Mouse (Mus musculus): ENCODE results near the gene Spi1. TPM values are rescaled to one million over a fixed set of nuclear protein-coding genes. Genes with fewer than 3 reads are reported as not detected.

Gene Spi1
- total RNA-seq, 1 experiment from 2014 or later: 2.9 TPM

Other genes with a start within 250 kb of the Spi1 start
- gene Mtch2, start 235.2 kb upstream of the Spi1 start, total RNA-seq (2021): 416 and 423 TPM in 2 replicates
- 2.3 and 2.8 TPM in 2 replicates for gene C1qtnf4, start 196.5 kb upstream of the Spi1 start, total RNA-seq (2021)
- gene Kbtbd4, start 177.7 kb upstream of the Spi1 start, total RNA-seq (2021): 26.5 and 29.4 TPM in 2 replicates
- gene Ndufs3, start 177.6 kb upstream of the Spi1 start, total RNA-seq (2021): 551 and 591 TPM in 2 replicates
- gene Celf1, start 142.0 kb upstream of the Spi1 start, total RNA-seq (2021): 89.9 and 97.9 TPM in 2 replicates
- gene Rapsn, start 46.8 kb upstream of the Spi1 start, total RNA-seq (2021): 1.4 and 2.4 TPM in 2 replicates
- gene Psmc3, start 28.4 kb upstream of the Spi1 start, total RNA-seq (2021): 179 and 190 TPM in 2 replicates
- 24.1 and 27.3 TPM in 2 replicates for gene Slc39a13, start 12.0 kb upstream of the Spi1 start, total RNA-seq (2021)
- 0.15 TPM in 1 of 2 replicates, not detected in the other for gene Mybpc3, start 35.8 kb downstream of the Spi1 start, total RNA-seq (2021)
- 18.8 and 26.1 TPM in 2 replicates for gene Madd, start 101.4 kb downstream of the Spi1 start, total RNA-seq (2021)
- gene Nr1h3, start 120.4 kb downstream of the Spi1 start, total RNA-seq (2021): 41.7 and 45.0 TPM in 2 replicates
- gene Acp2, start 120.5 kb downstream of the Spi1 start, total RNA-seq (2021): 34.4 and 39.4 TPM in 2 replicates
- 10.0 and 12.1 TPM in 2 replicates for gene Ddb2, start 154.6 kb downstream of the Spi1 start, total RNA-seq (2021)
- 55.2 and 61.7 TPM in 2 replicates for gene Pacsin3, start 173.6 kb downstream of the Spi1 start, total RNA-seq (2021)
- gene Arfgap2, start 182.6 kb downstream of the Spi1 start, total RNA-seq (2021): 82.6 and 83.6 TPM in 2 replicates

Measured in adrenal gland, postnatal 14 days (tissue).